Mouse (Mus musculus): ENCODE results near the gene Tmem243.
A peak's percentile ranks its signal among the peaks of the same experiment; 100 is the strongest.
"Not testable (repeated sequence)": the region's sequence is repeated elsewhere in the genome, so short reads cannot be mapped to it uniquely, and the experiment has no call there.

Gene Tmem243

GRCm38 (mm10) chr5:9107296-9108089 is 7.0 kb downstream of the Tmem243 start:
- no peak for DNase-seq (ENCODE audit: low read depth, low spot score)

DNA sequence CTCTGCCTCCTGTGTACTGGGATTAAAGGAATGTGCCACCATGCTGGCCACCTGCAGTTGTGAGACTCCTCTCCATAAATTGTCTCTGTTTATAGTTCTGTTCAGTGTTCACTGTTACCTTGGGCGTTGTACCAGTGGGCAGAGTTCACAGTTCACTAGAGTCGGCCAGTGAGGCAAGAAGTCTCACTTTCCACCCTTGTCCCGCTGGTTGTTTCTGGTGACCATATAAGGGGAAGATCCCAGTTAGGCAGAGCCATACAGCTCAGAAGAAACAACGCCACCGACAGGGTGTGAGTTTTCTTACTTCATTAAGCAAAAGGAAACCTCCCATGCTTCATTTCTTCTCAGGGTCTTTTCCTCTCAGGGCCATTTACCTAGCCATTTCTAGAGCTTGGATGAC is 8.0 kb downstream of the Tmem243 start:
- no peak for DNase-seq (ENCODE audit: low read depth, low spot score)

- no peak for DNase-seq (ENCODE audit: low read depth, low spot score)
Observed at GRCm38 (mm10) chr5:9109582-9109981, 9.1 kb downstream of the Tmem243 start.

DNA sequence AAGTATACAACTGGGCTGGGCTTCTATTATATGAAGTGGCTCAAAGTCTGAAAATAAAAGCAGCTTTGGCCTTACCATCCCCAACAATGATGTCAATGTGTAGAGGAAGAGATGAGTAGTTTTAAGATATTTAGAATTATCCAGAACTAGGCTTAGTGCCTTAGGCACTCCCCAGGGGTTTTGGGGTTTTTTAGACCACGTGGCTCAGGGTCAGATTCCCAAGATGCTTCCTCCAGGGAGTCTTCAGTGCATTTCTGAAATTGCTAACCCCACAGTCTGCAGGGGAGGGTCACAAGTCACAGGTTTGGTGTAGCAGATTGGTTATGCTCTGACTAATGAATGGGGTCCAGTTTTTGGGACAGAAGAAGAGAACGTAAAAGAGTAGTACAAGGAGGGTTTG is 10.8 kb downstream of the Tmem243 start:
- no peak for DNase-seq (ENCODE audit: low read depth, low spot score)

GRCm38 (mm10) chr5:9111759-9112158 is 11.3 kb downstream of the Tmem243 start:
- DNase-seq (ENCODE audit: low read depth, low spot score): peak; percentile 56

GRCm38 (mm10) chr5:9114162-9114561 is 13.7 kb downstream of the Tmem243 start:
- DNase-seq (ENCODE audit: low read depth, low spot score): peak; percentile 82

DNA sequence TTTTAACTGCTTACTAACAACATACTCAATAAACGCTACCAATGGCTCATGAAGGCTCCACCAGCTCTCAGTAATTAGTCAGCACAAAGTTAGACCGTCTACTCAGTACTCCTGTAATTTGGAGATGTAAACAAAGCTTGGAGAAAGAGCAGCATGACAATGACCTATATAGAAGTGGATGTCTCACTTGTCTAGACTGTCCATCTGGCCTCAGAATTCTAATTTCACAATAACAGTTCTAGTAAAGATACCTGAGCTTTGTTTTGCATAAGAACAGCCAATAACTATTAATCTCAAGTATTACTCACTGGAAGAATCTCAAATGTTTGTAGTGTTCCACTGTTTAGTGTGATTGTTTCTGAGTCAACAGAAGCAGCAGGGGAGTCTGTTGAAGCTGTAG is 23.7 kb downstream of the Tmem243 start:
- no peak for DNase-seq (ENCODE audit: low read depth, low spot score)

- no peak for DNase-seq (ENCODE audit: low read depth, low spot score)
Observed at GRCm38 (mm10) chr5:9128566-9128965, 28.1 kb downstream of the Tmem243 start.

DNA sequence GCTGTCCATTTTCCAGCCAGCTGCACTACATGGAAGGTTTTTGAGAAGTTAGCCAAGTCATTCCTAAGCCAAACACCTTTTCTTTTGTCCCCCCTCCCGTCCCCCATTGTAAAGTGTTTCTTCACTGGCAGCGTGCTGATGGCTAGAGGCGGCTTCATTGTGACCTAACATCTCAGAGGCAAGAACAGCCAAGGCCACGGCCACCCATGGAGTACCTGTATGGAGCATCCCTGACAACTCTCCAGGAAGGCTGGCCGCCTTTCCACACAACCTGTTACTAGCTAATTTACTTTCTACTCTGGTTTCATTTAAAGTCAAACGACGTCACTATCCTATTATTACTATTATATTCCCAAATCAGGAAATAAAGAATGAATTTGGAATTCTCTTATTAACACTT is 31.3 kb downstream of the Tmem243 start:
- no peak for DNase-seq (ENCODE audit: low read depth, low spot score)

DNA sequence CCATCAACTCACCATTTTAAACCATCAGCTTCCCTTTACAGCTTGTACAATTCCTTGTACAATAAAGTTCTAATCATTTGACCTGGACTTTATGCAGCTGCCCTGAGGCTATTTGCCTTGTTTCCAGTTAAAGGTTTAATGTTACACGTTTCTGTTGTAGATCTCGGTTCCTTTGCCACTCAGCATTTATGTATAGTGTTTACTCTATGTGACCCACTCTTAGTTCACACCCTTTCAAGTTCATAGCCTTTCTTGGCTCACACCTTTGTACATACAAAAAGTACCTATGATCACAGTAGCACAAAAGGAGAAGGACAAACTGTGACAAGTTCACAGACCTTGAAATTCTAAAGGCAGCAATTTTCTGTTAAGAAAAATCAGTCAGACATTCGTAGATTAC is 35.1 kb downstream of the Tmem243 start:
- DNase-seq (ENCODE audit: low read depth, low spot score): no peak

GRCm38 (mm10) chr5:9140724-9141123 is 40.3 kb downstream of the Tmem243 start:
- no peak for DNase-seq (ENCODE audit: low read depth, low spot score)

DNA sequence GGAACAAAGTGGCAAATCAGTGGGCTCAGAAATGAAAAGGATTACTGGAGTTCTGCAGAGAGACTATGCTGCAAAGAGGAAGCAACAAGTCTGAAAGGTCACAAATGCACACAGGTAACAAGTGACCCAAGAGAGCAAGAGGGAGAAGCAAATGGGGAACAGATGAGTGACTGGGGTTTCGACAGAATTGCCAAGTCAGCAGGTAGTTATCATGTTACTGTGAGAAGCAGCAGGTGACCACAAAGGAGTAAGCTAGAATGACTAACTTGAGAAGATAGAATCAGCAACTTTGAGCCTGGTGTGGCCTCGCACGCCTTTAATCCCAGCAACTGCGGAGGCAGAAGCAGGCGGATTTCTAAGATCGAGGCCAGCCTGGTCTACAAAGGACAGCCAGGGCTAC is 41.9 kb downstream of the Tmem243 start:
- DNase-seq (ENCODE audit: low read depth, low spot score): no peak

GRCm38 (mm10) chr5:9149273-9149850 is 48.9 kb downstream of the Tmem243 start:
- DNase-seq (ENCODE audit: low read depth, low spot score): no peak

- DNase-seq (ENCODE audit: low read depth, low spot score): peak; percentile 40
Observed at GRCm38 (mm10) chr5:9156746-9157145, 56.3 kb downstream of the Tmem243 start.

DNA sequence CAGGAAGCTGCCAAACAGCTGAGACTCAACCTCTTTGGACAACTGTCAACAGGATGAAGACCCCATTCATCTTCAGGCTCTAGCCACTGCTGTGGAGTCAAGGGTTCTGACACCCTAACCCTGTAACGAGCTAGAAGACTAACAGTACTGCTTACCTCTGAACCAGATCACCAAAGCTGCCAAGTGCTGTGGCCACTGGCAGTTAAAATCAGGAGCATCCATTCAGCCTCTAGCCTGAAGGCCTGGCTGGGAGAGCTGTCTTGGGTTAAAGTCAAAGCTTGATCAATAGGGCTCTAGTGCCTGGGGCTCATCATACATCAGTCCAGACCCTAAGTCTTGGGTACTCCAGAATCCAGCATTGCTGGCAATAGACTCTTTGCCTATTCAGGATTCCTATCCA is 56.9 kb downstream of the Tmem243 start:
- DNase-seq (ENCODE audit: low read depth, low spot score): no peak

DNA sequence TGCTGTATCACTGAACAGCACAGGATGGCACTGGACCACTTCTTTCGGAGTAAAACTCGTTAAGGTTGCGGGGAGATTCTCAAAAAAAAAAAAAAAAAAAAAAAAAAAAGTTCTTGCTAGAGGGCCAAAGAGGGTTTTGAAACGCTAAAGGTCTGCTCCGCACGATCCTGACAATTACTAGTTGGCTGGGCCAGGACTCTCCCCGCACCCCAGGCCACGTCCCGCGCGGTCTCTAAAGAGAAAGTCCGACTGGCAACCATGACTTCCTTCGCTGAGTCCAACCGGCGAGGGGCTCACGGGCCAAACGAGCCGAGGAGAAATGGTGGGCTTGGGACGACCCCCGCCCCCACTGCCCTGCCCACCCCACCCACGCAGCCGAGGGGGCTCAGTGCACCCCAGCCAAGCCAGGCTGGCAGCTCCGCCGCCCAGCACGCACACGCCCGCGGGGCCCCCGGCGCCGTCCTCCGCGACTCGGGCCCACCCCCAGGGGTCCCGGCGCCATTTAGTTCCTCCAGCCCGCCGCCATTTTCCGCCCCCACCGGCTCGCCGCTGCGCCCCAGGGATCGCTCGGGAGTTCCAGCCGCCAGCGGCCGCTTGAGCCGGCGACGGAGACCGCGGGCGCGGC is 60.5 kb downstream of the Tmem243 start:
- no peak for DNase-seq (ENCODE audit: low read depth, low spot score)

DNA sequence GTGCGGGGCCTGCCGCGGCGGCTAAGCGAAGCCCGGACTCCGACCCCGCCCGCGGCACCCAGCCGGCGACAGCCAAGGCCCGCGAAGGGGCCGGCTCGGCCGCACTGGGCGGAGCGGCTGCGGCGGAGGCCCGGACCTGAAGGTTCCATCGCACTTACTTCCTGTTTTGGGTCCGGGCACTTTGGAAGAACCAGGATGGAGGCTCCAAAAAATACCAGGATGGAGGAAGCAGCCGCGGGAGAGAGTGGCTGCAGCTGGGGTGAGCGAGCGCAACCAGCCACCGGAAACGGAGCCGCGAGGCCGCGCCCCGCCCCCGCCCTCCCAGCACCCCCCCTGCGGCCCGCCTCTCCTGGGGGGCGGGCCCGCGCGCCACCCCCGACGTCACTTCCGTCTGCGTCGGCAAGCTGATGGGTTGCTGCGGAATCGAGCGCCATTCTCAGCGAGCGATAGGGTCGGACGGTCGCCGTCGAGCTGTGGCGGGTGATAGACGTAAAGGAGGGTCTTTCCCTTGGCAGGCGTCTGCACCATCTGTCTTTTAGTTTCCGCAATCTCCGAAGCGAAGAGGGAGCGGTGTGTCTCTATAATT is 61.1 kb downstream of the Tmem243 start, which contains the start of gene Dmtf1:
Gene Dmtf1, minus strand, starts transcription at position 321 of the 586 bp plus-strand sequence.
- peak; percentile 92 for DNase-seq (ENCODE audit: low read depth, low spot score)

GRCm38 (mm10) chr5:9162088-9162487 is 61.6 kb downstream of the Tmem243 start:
- no peak for DNase-seq (ENCODE audit: low read depth, low spot score)

DNA sequence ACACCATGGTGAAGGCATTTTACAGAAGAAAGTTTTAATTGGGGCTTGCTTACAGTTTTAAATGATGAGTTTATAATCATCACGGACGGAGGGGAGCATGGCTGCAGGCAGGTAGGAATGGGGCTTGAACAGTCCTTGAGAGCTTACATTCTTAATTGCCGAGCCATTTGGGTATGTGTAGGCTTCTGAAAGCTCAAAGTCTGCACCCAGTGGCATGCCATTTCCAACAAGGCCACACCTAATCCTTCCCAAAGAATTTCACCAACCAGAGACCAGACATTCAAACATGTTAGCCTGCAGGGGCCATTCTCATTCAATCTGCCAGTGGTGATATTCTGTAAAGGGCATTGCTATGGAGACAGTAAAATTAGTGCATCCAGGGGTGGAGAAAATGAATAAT is 62.9 kb downstream of the Tmem243 start:
- no peak for DNase-seq (ENCODE audit: low read depth, low spot score)

DNA sequence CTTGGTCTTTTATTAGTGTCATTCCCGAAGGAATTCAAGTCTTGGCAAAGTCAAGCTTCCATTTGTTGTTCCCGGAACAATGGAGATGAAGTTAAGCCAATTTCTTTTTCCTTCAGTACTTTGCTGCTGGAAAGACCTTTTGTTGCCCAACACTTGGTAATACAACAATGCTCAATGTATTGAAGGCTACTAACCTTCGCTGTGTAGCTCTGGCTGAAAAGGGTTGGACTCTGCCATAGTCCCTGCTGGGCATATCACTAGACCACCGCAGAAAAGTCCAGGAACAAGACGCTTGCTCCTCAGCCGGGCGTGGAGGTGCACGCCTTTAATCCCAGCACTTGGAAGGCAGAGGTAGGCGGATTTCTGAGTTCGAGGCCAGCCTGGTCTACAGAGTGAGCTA is 64.7 kb downstream of the Tmem243 start:
- DNase-seq (ENCODE audit: low read depth, low spot score): not testable (repeated sequence)

- DNase-seq (ENCODE audit: low read depth, low spot score): no peak
Observed at GRCm38 (mm10) chr5:9166366-9166765, 65.9 kb downstream of the Tmem243 start.

- peak; percentile 23 for DNase-seq (ENCODE audit: low read depth, low spot score)
Observed at GRCm38 (mm10) chr5:9169328-9170005, 69.0 kb downstream of the Tmem243 start.

Data from retina, postnatal 7 days (tissue).